Mouse (Mus musculus) cortical plate, adult 2 months (tissue): ENCODE results near the gene Esx1.

ENCODE experiments used
- CTCF ChIP-seq: fragments of 200-500 bp; IDR thresholded peaks from 2 replicates; pipeline ENCODE4 v1.5.1; 2011; ENCODE audit warnings: mild to moderate bottlenecking, control low read depth, low read length; ENCODE audit not compliant: insufficient read depth; ENCODE audit errors: extremely low read depth
- POLR2A ChIP-seq: fragments of 200-500 bp; IDR thresholded peaks from 2 replicates; pipeline ENCODE4 v1.6.1; 2011; ENCODE audit warnings: mild to moderate bottlenecking, low read length, control low read depth; ENCODE audit not compliant: insufficient read depth; ENCODE audit errors: extremely low read depth

DNA sequence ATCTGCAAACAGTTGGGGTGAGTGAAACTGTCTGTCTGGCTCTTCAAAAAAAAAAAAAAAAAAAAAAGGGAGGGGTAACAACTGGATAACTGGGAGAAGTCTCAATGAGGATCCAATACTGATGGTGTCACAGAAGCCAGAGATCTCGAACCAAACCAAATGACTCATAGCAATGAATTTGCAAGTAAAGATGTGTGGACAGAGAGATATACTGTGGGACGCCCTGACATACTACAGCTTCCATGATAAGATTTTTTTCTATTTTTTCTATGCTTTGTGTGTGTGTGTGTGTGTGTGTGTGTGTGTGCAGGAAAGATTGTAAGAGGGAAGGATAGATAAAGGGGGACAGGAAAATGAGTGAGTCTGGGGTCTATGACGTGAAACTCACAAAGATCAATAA, 43.7 kb upstream of the Esx1 start:
- TF ChIP-seq CTCF: no peak
- TF ChIP-seq POLR2A: no peak
